Mouse (Mus musculus): ENCODE measurements around the gene Ptpn14. TPM values are rescaled to one million over a fixed set of nuclear protein-coding genes. Genes with fewer than 3 reads are reported as not detected.

The Ptpn14 gene
- polyA plus RNA-seq, 1 experiment from 2014 or later = 9.6 TPM

DNA sequence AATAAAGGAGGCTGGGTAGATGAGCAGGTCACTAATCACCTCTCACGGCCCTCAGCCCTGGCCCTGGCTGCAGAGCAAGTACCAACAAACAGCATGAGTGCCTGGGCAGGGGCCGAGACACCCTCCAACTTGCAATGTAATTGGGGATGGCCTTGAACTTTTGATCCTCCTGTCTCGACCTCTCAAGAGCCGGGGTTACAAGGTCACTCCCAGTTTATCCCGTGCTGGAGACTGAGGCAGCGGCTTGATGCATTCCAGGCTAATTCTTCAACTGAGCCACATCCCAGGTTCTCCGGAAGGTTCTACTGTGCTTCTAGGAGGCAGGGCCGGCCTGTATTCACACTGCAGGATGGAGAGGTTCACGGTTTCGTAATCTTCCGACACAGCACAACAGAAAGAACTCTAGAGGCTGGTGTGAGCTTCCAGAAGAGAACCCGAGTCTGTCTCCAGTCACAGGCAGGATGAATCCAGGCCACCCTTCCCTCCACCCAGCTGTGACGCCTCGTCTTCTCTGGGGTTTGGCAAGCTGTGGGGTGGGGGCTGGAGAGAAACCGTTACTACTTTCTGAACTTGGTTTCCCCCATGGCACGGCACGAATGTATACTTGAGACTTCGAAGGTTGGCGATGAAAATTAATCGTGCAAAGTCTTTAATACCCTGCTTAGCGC, 185.2 kb downstream of the Ptpn14 start:
- ATAC-seq (replicated peaks; ENCODE audit: extremely low read depth, insufficient read depth, low FRiP score) = no peak

DNA sequence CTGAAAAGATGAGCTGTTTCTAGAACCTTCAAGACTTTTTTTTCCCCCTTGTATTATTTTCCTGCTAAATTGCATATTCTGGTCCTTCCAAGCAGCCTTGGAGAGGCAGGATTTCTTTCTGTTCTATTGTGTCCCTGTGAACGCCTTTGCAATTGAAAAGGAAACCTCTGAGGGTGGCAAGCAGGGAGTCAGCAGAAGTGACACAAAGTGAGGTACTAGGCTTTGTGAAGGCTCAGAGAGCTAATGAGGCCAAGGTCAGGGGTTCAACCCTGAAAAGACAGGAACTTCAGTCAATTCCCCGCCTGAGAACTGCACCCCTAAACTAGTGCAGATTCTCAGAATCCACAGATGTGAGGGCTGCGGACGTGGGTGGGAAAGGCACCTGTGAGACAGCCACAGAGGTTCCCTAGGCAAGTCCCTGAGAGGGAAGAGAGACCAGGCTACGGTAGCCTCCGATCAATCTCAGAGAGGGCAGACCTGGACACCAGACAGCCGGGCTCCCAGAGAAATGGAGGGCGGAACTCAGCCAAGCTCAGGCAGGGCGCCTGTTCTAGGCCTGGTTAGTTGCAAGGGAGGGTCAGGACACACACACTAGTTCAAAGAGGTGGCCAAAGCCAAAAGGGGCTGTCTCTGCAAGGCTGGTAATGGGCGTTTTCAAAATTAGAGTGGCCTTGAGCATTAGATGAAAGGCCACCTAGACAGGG, 188.5 kb downstream of the Ptpn14 start:
- Histone ChIP-seq H3K4me1 (ENCODE audit: control insufficient read depth, insufficient read depth, low read length) (peaks cover 59% of the 10 kb centered on the region), H3K4me3 (ENCODE audit: low read length) (no peak overlapping the region), H3K4me2 (ENCODE audit: low read depth, low read length) (peak overlapping the region; percentile 14; the same call in 1 of the 2 replicates), H3K9ac (ENCODE audit: low read length) (peak overlapping the region; percentile 41), H3K36me3 (ENCODE audit: control insufficient read depth, insufficient read depth) (no peaks in the 10 kb centered on the region), H3K27ac (ENCODE audit: low read length) (peak overlapping the region; percentile 76), H3K9me3 (replicated peaks; ENCODE audit: control insufficient read depth, low read length) (no peaks in the 10 kb centered on the region), H3K27me3 (ENCODE audit: control insufficient read depth, insufficient read depth, low read length) (no peaks in the 10 kb centered on the region)
- no peak for ATAC-seq (replicated peaks; ENCODE audit: extremely low read depth, insufficient read depth, low FRiP score)
- 54% methylated on average over 10 of the region's 10 CpGs for WGBS

More for the DNA sequence above, 185.2 kb downstream of the Ptpn14 start:
- Histone ChIP-seq H3K27me3 (ENCODE audit: control insufficient read depth, insufficient read depth, low read length) (no peaks in the 10 kb centered on the region), H3K27ac (ENCODE audit: low read length) (no peak overlapping the region), H3K9ac (ENCODE audit: low read length) (no peak overlapping the region), H3K4me2 (ENCODE audit: low read depth, low read length) (no peak overlapping the region), H3K9me3 (replicated peaks; ENCODE audit: control insufficient read depth, low read length) (no peaks in the 10 kb centered on the region), H3K4me3 (ENCODE audit: low read length) (no peak overlapping the region), H3K4me1 (ENCODE audit: control insufficient read depth, insufficient read depth, low read length) (peaks cover 60% of the 10 kb centered on the region), H3K36me3 (ENCODE audit: control insufficient read depth, insufficient read depth) (0 out of 2 replicates have a peak, but pooled peaks cover 1% of the 10 kb centered on the region)
- WGBS = 73% methylated on average over 21 of the region's 21 CpGs

DNA sequence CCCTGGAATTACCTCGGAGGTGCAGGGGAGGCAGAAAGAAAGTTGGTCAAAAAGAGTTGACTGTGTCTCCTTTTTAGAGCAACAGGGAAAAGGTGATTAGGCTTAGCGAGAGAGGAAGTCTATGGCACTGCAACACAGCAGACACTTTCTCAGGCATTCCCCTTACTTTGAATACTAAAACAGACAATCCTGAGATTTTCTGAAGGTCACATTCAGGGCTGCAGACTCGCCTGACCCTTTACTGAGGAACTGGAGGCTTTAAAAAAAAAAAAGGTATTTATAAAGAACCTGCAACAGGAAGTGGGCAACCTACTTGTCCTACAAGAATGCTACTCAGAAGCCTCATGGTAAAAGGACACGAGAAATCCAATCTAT, 189.0 kb downstream of the Ptpn14 start:
- peak overlapping the region; percentile 41 for H3K9ac ChIP-seq (ENCODE audit: low read length)
- no peaks in the 10 kb centered on the region for H3K9me3 ChIP-seq (replicated peaks; ENCODE audit: control insufficient read depth, low read length)
- H3K27me3 ChIP-seq (ENCODE audit: control insufficient read depth, insufficient read depth, low read length) = no peaks in the 10 kb centered on the region
- 39% methylated on average over 4 of the region's 4 CpGs for WGBS
- ATAC-seq (replicated peaks; ENCODE audit: extremely low read depth, insufficient read depth, low FRiP score) = no peak
- no peaks in the 10 kb centered on the region for H3K36me3 ChIP-seq (ENCODE audit: control insufficient read depth, insufficient read depth)
- no peak overlapping the region for H3K4me3 ChIP-seq (ENCODE audit: low read length)
- H3K27ac ChIP-seq (ENCODE audit: low read length) = peak overlapping the region; percentile 76
- H3K4me2 ChIP-seq (ENCODE audit: low read depth, low read length) = peak overlapping the region; percentile 14
- H3K4me1 ChIP-seq (ENCODE audit: control insufficient read depth, insufficient read depth, low read length) = peaks cover 53% of the 10 kb centered on the region

DNA sequence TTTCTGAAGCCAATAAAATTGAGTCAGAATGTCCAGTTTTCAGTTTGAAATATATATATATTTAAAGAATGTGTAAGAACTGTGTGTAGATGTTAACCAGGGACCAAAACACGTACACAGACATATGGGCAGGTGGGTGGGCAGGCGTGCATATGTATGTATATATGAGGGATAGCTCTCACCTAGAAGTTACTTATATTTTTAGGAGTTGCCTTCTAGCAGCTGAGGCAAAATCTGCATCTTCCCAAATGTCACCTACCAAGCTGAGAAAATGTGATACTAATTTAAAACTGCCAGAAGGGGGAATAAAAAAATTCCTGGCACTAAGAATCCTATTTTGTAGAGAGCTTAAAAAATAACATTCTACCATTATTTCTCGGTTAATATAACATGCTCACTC, 191.7 kb downstream of the Ptpn14 start:
- H3K27ac ChIP-seq (ENCODE audit: low read length) = no peak overlapping the region
- H3K27me3 ChIP-seq (ENCODE audit: control insufficient read depth, insufficient read depth, low read length) = no peaks in the 10 kb centered on the region
- no peak overlapping the region; the same call in 1 of the 2 replicates for H3K9ac ChIP-seq (ENCODE audit: low read length)
- no peaks in the 10 kb centered on the region for H3K9me3 ChIP-seq (replicated peaks; ENCODE audit: control insufficient read depth, low read length)
- no peaks in the 10 kb centered on the region for H3K36me3 ChIP-seq (ENCODE audit: control insufficient read depth, insufficient read depth)
- WGBS = 78% methylated on average over 3 of the region's 3 CpGs
- H3K4me2 ChIP-seq (ENCODE audit: low read depth, low read length) = peak overlapping the region; percentile 12; the same call in 1 of the 2 replicates
- ATAC-seq (replicated peaks; ENCODE audit: extremely low read depth, insufficient read depth, low FRiP score) = no peak
- H3K4me3 ChIP-seq (ENCODE audit: low read length) = no peak overlapping the region
- H3K4me1 ChIP-seq (ENCODE audit: control insufficient read depth, insufficient read depth, low read length) = peaks cover 62% of the 10 kb centered on the region

DNA sequence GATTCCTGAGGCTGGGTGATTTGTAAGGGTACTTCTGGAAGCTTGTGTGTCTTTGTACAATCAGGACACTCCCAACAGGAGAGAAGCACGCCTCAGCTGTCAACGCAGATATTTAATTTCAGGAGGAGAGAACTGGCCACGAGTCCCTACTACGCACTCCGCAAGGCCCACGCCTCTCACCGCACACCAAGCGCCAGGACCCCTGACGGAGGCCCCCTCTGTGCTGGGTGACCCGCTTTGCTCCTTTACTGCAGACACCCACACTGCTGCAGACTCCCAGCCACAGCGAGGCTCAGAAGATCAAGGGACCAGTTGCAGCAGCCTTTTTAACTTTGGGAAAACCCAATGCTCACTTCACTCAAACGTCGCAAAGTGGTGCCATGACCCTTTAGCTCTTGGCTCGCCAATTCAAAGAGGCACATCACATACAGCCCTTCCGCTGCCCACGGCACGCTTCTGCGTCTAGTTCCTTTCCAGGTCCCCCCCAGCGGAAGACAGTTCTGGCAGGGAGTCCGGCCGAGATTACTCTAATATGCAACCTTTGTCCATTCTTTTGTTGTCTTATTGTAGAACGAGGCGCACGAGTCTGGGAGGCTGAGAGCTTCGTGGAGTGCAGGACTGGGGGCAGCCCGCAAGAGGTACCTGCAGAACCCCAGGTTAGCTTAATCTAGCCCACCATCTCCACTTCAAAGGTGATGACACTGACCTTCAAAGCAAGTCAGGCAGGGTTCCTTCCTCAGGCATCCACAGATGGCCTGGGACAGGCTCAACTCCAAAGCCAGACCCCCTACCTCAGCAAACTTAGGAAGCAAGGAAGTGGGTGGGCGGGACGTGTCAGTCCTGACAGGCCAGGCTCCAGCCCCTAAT, 192.9 kb downstream of the Ptpn14 start:
- 18% methylated on average over 28 of the region's 28 CpGs for whole genome bisulfite sequencing
- no peaks in the 10 kb centered on the region for H3K36me3 ChIP-seq (ENCODE audit: control insufficient read depth, insufficient read depth)
- H3K4me2 ChIP-seq (ENCODE audit: low read depth, low read length) = peak overlapping the region; percentile 73
- H3K4me3 ChIP-seq (ENCODE audit: low read length) = peak overlapping the region; percentile 88
- peaks cover 63% of the 10 kb centered on the region for H3K4me1 ChIP-seq (ENCODE audit: control insufficient read depth, insufficient read depth, low read length)
- peak overlapping the region; percentile 99 for H3K27ac ChIP-seq (ENCODE audit: low read length)
- no peak for ATAC-seq (replicated peaks; ENCODE audit: extremely low read depth, insufficient read depth, low FRiP score)
- H3K27me3 ChIP-seq (ENCODE audit: control insufficient read depth, insufficient read depth, low read length) = no peaks in the 10 kb centered on the region
- H3K9me3 ChIP-seq (replicated peaks; ENCODE audit: control insufficient read depth, low read length) = no peaks in the 10 kb centered on the region
- peak overlapping the region; percentile 96 for H3K9ac ChIP-seq (ENCODE audit: low read length)

DNA sequence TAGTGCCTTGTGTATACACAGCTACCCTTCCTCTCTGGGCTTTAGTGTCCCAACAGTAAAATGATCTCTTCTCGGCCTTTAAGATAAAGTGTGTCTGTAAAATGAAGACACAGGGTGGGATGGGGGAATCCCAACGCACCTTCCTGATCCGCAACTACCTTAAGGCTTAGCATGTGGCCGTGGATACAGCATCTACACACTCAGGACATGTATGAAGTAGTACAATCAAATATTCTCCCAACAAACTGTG, 193.4 kb downstream of the Ptpn14 start:
- Histone ChIP-seq H3K4me1 (ENCODE audit: control insufficient read depth, insufficient read depth, low read length) (peaks cover 64% of the 10 kb centered on the region), H3K9me3 (replicated peaks; ENCODE audit: control insufficient read depth, low read length) (no peaks in the 10 kb centered on the region), H3K27me3 (ENCODE audit: control insufficient read depth, insufficient read depth, low read length) (no peaks in the 10 kb centered on the region), H3K27ac (ENCODE audit: low read length) (peak overlapping the region; percentile 99), H3K36me3 (ENCODE audit: control insufficient read depth, insufficient read depth) (no peaks in the 10 kb centered on the region), H3K9ac (ENCODE audit: low read length) (peak overlapping the region; percentile 96), H3K4me2 (ENCODE audit: low read depth, low read length) (peak overlapping the region; percentile 73), H3K4me3 (ENCODE audit: low read length) (peak overlapping the region; percentile 88)
- no peak for ATAC-seq (replicated peaks; ENCODE audit: extremely low read depth, insufficient read depth, low FRiP score)
- WGBS = 4% methylated on average over 4 of the region's 4 CpGs

DNA sequence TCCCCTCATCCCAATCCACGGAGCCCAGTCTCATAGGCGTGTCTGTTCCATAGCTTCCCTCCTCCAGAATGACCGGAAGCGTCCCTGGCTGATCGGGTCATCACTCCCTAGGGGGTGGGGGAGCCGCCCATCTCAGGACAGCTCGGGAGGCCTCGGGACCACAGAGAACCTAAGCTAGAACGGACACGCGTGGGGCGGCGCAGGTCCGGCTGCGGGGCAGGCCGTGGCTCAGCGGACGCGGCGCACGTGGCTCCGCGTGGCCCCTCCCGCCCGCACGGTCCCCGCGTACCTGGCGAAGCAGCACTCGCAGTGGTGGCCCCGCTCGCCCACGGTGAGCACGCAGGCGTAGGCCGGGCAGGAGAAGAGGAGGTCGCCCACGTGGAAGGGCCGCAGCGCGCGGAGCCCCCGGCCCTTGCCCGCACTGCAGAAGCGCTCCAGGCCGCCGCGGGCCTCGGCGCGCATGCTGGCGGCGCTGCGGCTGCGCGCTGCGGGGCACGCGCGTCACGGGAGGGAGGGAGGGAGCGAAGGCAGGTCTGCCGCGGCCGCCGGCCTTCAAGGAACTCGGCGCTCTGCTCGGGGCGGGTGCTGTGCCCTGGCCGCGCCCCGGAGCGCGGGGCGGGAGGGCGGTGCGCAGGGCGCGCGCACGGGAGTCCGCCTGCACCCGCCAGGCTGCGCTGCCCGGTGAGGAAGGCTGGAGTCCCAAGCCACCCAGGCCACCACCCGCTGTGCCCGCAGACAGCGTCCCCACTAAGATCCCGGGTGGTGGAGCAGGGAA, 193.9 kb downstream of the Ptpn14 start, which contains the start of gene Smyd2:
TSS of gene Smyd2 (minus strand) at position 546 of the 775 bp plus-strand sequence.
- Histone ChIP-seq H3K4me3 (ENCODE audit: low read length) (peak within 1 kb of the TSS; percentile 88), H3K36me3 (ENCODE audit: control insufficient read depth, insufficient read depth) (no peaks in the 10 kb centered on the region), H3K4me2 (ENCODE audit: low read depth, low read length) (peak within 1 kb of the TSS; percentile 73), H3K9ac (ENCODE audit: low read length) (peak within 1 kb of the TSS; percentile 96), H3K27me3 (ENCODE audit: control insufficient read depth, insufficient read depth, low read length) (no peaks in the 10 kb centered on the region), H3K9me3 (replicated peaks; ENCODE audit: control insufficient read depth, low read length) (no peaks in the 10 kb centered on the region), H3K4me1 (ENCODE audit: control insufficient read depth, insufficient read depth, low read length) (peaks cover 64% of the 10 kb centered on the region), H3K27ac (ENCODE audit: low read length) (peak within 1 kb of the TSS; percentile 99)
- ATAC-seq (replicated peaks; ENCODE audit: extremely low read depth, insufficient read depth, low FRiP score) = peak; percentile 83
- WGBS = under 1% methylated on average over 63 of the region's 90 CpGs

DNA sequence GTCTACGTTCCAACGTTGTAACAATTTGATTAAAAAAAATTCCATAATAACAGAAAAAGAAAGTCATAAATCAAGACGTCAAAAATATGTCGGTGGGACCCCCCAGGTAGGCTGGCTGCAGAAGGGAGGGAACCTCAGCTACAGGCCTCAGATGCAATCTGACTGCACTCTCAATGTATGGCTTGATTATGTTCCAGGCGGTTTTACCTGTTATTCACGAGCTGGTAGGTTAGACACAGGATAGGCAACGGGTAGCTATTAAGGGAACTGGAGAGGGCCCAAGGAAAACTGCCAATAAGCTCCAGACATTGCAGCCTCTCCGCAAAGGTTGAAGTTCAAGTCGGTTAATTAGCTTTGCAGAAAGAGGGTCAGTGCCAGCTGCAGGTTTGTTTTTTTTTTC, 194.7 kb downstream of the Ptpn14 start:
- peak overlapping the region; percentile 99 for H3K27ac ChIP-seq (ENCODE audit: low read length)
- no peaks in the 10 kb centered on the region for H3K36me3 ChIP-seq (ENCODE audit: control insufficient read depth, insufficient read depth)
- H3K27me3 ChIP-seq (ENCODE audit: control insufficient read depth, insufficient read depth, low read length) = no peaks in the 10 kb centered on the region
- H3K9ac ChIP-seq (ENCODE audit: low read length) = peak overlapping the region; percentile 96
- H3K9me3 ChIP-seq (replicated peaks; ENCODE audit: control insufficient read depth, low read length) = no peaks in the 10 kb centered on the region
- H3K4me2 ChIP-seq (ENCODE audit: low read depth, low read length) = peak overlapping the region; percentile 73
- peaks cover 63% of the 10 kb centered on the region for H3K4me1 ChIP-seq (ENCODE audit: control insufficient read depth, insufficient read depth, low read length)
- ATAC-seq (replicated peaks; ENCODE audit: extremely low read depth, insufficient read depth, low FRiP score) = no peak
- 26% methylated on average over 9 of the region's 9 CpGs for WGBS
- peak overlapping the region; percentile 88 for H3K4me3 ChIP-seq (ENCODE audit: low read length)
